Mouse (Mus musculus) C2C12 (cell line): Measurements from ENCODE around the gene Nfix.

Experiments
- CTCF ChIP-seq: IDR thresholded peaks from one replicate; pipeline ENCODE4 v1.5.1; 2011; ENCODE audit not compliant: control insufficient read depth, insufficient read depth, insufficient read length
- MAX ChIP-seq: IDR thresholded peaks from one replicate; pipeline ENCODE4 v1.6.1; 2011; ENCODE audit warnings: mild to moderate bottlenecking, control low read depth
- MYOD1 ChIP-seq: IDR thresholded peaks from one replicate; pipeline ENCODE4 v1.6.1; 2011; ENCODE audit warnings: low read depth; ENCODE audit not compliant: control insufficient read depth, insufficient read length
- USF1 ChIP-seq: IDR thresholded peaks from one replicate; pipeline ENCODE4 v1.6.1; 2011; ENCODE audit warnings: low read depth, mild to moderate bottlenecking, control low read depth, moderate library complexity

GRCm38 (mm10) chr8:84712759-84713120, 87.4 kb downstream of the Nfix start:
- TF ChIP-seq CTCF: no peak
- no peak for TF ChIP-seq MYOD1
- no peak for TF ChIP-seq USF1
- TF ChIP-seq MAX: no peak
